Mouse (Mus musculus): Measurements from ENCODE around the gene Abi1.
"Not testable (repeated sequence)": the region's sequence is repeated elsewhere in the genome, so short reads cannot be mapped to it uniquely, and the experiment has no call there.

Gene Abi1

GRCm38 (mm10) chr2:23040001-23040646 is at the start of gene Abi1:
Gene Abi1 (minus strand): TSS chr2:23040241.
- peak; percentile 92 for DNase-seq

- no peak for DNase-seq
Observed at GRCm38 (mm10) chr2:23084540-23084939, 44.5 kb upstream of the Abi1 start.

DNA sequence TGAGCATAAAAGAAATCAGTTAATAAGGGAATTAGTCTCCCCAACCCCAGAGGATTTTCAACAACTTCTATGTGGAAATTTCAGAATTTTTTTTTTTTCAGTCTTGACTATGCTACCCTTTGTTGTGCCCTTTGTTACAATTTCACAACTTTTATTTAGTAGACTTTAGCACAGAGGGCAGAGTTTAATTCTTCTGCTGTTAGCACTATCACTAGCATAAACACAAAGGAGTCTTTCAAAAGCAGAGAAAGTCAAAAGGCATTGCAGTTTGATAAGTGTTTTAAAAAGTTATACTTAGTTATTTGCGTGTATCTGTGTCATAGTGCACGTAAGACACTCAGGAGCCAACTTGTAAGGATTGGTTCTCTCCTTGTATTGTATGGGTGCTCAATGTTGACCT is 38.5 kb upstream of the Abi1 start:
- no peak for DNase-seq

GRCm38 (mm10) chr2:23077693-23078092 is 37.7 kb upstream of the Abi1 start:
- DNase-seq, result no peak

DNA sequence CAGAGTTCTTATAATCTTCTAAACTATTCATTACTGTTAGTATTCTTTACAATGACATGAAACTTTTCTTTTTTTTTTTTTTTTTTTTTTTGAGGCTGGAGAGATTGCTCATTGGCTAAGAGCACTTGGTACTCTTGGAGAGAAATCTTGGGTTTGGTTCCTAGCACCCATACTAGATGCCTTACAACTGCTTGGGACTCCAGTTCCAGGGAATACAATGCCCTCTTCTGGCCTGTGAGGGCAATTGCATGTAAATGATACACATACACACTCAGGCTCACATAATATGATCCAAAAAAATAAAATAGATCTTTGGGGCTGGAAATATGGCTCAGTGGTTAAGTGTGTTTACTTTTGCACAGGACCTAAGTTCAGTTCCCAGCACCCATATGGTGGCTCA is 36.7 kb upstream of the Abi1 start:
- no peak for DNase-seq

DNA sequence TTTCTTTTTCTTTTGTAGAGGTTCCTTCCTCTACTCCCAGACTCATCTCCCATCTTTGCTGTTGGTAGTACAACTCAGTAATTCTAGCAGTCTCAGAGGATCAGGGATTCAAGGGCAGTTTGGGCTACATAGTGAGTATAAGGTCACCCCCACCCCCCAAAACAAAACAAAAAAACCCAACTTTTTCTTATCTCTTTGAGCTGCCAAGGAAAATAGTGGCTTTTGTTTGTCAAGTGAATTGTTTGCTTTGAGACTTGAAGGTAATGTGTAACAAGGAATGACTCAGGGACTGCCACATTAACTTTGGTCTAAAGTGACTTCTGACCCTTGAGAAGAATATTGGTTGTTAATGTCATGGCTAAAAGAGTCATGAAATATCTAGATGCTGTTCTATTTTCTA is 35.8 kb upstream of the Abi1 start:
- DNase-seq, result no peak

DNA sequence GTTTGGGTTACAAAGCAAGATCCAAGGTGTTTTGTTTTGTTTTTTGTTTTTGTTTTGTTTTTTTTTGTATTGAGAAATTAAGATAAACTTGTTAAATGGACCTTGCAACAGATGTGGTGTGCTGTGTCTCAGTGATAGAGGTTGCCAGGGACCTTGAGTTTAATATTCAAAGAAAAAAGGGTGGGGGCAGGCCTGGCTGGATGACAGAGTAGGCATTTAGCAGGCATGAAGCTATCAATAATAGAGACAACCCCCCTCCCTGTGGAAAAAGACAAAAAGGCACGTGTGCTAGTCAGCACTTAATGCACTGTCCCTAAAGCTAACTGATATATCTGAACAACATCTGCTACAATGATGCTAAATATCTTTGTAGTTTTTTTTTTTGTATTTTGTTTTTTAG is 31.4 kb upstream of the Abi1 start:
- DNase-seq, result no peak

DNA sequence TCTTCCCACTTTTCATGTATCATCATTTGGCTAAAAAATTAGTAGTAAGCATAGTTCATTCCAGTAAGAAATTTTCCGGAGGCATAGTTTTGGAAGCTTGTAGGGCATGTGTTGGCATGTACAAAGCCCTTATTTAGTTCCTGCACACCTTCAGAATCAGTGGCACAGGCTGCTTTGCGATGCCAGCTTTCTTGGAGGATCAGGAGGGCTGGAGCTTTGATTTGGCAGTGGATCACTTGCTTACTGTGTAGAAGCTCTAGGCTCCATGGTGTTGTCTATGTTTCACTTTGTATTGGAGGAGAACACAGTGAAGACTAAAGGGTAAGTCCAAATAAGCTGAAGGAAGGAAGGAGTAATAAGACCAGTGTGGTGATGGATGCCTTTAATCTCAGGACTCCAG is 30.4 kb upstream of the Abi1 start:
- DNase-seq, result no peak

GRCm38 (mm10) chr2:23068894-23069744 is 29.1 kb upstream of the Abi1 start:
- peak; percentile 97 for DNase-seq

DNA sequence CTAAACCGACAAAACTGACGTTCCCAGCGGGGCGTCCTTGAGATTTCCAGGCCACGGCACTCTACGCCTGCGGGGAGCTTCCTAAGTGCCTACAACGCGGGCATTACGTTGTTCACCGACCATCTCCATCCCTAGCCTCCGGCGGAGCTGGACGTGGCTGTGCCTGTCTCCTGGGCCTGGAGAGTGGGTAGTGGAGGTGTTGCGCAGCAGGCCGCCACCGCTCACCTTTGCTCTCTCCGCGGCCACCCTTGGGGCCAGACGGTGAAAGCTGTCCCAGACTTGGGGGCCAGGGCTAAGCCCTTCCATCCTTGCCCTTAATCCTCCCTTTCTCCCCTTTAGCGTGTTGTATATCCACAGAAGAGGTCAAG is 28.3 kb upstream of the Abi1 start:
- DNase-seq, result no peak

DNA sequence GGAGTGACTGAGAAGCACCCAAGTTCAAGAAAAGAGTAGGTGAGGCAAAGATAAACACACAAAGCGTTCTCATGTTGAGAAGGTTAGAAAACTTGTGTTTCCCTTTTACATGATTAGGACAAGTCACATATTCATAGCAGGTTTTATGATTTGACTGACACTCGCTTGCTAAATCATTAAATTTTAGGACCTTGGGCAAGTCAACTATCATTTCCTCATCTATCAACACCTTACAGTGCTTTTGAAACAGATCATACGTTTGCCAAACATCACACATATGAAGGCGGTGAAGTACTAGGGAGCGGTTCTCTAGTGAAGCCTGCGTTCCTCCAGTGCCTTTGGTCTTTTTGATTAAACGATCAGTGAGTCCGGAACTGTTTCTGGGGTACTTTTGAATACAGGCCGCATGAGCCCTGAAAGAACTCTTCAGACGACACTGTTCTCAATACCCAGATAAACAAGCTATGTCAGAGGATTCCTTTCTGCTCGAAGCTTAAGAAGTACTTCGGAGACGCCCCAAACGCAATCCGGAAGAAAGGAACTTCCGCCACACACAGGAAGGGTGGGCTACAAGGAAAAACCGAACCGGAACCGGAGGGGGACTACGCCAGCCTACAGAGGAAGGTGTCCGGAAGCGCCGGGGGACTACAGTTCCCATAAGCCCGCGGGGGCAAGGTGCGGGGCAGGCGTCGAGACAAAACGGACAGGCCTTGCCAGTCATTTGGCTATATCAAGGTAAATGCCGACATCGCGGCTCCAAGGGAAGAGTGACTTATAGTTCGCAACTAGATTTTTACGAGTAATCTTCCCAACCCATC is 27.7 kb upstream of the Abi1 start, which contains the start of gene Acbd5:
Gene Acbd5, plus strand, starts transcription at position 616 of the 818 bp plus-strand sequence.
- DNase-seq, result peak; percentile 93

DNA sequence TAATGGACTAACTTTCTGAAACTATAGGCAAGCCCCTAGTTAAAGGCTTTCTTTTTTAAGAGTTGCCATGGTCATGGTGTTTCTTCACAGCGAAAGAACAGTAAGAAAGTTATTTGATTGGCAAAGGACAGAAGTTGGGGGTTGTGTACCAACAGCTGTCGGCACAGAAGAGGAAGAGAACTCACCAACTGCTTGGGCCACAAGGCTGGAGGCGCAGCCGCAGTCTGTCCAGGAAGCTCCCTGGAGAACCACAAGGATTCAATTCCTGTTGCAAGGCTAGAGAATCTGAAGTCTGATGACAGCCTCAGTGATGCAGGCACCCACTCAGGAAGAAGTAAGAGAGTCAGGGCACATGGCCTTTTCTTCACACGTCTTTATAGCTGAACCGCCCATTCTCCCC is 12.5 kb upstream of the Abi1 start:
- DNase-seq, result no peak

DNA sequence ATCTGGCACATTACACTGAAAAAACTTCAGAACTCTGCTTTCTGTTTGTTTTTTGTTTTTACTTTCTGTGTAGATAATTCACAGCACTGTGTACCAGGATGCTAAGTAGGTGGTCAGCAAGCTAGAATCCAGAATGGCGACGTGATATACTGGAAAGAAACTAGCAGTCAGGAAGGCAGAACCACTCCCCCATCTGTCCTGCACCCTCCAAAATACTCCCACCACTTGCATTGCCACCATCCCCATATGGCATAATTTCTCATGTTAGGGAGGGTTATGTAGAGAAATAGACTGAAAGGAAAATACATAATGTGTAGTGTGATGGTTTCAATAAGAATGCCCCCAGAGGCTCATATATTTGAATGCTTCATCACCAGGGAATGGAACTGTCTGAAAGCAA is 11.8 kb upstream of the Abi1 start:
- DNase-seq, result no peak

- no peak for DNase-seq
Observed at GRCm38 (mm10) chr2:23048006-23048405, 8.0 kb upstream of the Abi1 start.

- no peak for DNase-seq
Observed at GRCm38 (mm10) chr2:23045703-23046102, 5.7 kb upstream of the Abi1 start.

- no peak for DNase-seq
Observed at GRCm38 (mm10) chr2:23042189-23042588, 2.1 kb upstream of the Abi1 start.

- DNase-seq, result peak; percentile 53
Observed at GRCm38 (mm10) chr2:23041457-23041856, 1.4 kb upstream of the Abi1 start.

GRCm38 (mm10) chr2:23040690-23041089 is 649 bp upstream of the Abi1 start:
- DNase-seq, result not testable (repeated sequence)

DNA sequence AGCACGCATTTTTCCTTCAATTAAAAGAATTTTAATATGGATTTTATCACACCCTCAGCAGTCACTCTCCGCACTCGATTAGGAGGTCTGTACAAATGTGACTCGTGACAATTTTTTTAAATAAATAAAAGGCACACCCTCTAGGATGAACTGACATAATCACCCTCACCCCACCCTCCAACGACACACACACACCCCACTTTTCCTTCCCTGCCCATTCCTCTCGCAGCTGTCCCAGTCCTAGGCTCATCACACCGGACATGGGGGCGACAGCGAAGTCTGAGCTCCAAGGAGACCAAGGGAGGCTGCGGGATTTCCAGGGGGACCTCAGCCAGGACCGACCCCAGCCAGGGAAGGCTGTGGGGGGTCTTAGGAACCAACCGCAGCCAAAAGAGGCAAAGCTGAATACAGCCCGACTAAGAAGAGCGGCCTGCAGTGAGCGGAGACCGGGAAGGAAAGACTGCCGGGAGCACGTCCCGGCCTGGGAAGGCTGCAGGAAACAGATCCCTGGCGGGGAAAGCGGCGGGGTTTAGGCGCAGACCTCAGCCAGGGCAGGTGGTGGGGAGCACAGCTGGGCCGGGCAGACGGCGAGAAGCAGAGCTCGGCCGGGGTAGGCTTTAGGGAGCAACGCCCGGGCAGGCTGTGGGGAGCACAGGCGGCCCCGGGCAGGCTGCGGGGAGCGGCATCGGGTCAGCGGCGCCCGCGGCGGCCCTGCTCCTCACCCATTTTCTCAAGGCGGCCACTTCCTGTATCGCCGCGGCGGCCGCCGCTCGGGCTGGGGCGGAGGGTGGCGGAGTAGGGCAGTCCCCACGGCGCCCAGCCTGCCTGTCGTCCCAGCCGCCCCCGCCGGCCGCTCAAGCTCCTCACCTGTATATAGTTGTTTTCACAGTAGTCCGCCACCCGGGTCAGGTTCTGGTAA is 700 bp downstream of the Abi1 start:
- DNase-seq, result no peak

- DNase-seq, result no peak
Observed at GRCm38 (mm10) chr2:23035467-23035866, 4.6 kb downstream of the Abi1 start.

GRCm38 (mm10) chr2:23034692-23035435 is 5.2 kb downstream of the Abi1 start:
- DNase-seq, result no peak

- DNase-seq, result no peak
Observed at GRCm38 (mm10) chr2:23030631-23031030, 9.4 kb downstream of the Abi1 start.
